Comparison of ENCODE assay signal across 12 mouse cellular contexts in genomic region chr2:158714826-158715225, GRCm38 (mm10).
"Had no signal": no experiment of that assay in that cellular context is flagged by ENCODE, and none has a peak within 500 bp of the region (broad histone marks: within the 10 kb centered on the region; RNA-seq: fewer than 3 reads in every experiment).

No protein-coding gene starts in this region.

- H3K4me3 ChIP-seq: limb, embryonic 12.5 days; midbrain, embryonic 13.5 days; stomach, embryonic 15.5 days had no signal

- H3K27ac ChIP-seq: limb, embryonic 12.5 days; liver, embryonic 14.5 days; midbrain, embryonic 13.5 days; stomach, embryonic 15.5 days had no signal

- ATAC-seq: intestine, postnatal 0 days; midbrain, embryonic 13.5 days had no signal

- DNase-seq: kidney, adult 8-10 months; kidney, postnatal 25 days; layer of hippocampus, adult 9-11 months; liver; lung, adult 18-20 months; lung, postnatal 36 days; thymus, postnatal 36 days had no signal
